Mouse (Mus musculus): ENCODE measurements at regions not wholly inside any gene's neighbourhood (a gene's known extent, or its start where the extent isn't known, plus 50 kb on each side); places are given as distances from the start of the nearest gene placed in this dataset.

DNA sequence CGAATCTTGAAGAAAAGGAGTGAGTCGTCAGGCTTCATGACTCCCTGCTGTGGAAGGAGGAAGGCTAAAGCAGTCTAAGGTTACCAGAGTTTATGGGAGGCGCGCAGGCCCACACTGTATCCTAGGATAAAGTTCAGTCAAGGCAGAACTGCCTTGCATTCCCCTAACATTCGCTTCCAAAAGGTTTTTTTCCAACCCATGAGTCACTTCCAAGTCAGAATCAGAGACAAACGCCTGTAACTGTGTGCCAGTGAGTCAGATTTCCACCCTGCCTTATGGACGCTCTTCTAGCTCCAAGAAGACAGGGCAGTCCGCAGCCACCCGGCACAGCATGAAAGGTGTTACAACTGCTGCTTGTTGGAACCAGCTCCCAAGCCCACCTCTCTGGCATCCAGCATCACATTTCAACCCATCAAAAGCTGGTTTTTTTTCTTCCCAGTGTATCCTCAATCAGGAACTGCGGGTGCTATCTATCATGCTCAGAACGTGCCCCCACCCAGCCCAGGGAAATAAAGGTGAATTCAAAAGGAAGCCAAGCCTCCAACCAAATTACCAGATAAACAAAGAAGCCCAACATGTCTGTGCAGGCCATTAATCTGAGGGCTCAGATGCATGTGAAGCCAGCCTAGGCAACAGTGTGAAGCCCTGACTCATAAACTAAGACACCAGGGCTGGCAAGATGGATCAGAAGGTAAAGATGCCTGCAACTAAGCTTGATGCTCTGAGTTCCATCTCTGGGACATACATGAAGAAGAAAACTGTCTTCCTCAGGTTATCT lies 138.2 kb upstream of the Tbl1xr1 start:
- TF ChIP-seq POLR2A (IDR thresholded peaks at IDR 0.05; ENCODE audit: low read depth, low read length) (0 out of 2 replicates have a peak, but pooled peaks have one; percentile 21), CTCF (IDR thresholded peaks at IDR 0.05; ENCODE audit: borderline replicate concordance, insufficient read depth, low read length) (no peak)

All from embryonic fibroblast, embryonic 13.5 days (primary cell).